24 mouse cellular contexts compared by ENCODE assay signal in genomic region chr8:122764790-122765474, GRCm38 (mm10). TPM values are rescaled to one million over a fixed set of nuclear protein-coding genes. Genes with fewer than 3 reads are reported as not detected.
DNase-seq lines count a peak whose midpoint lies in the region; ATAC-seq and TF ChIP-seq lines count a peak whose summit lies in the region.
"Had no signal": no experiment of that assay in that cellular context is flagged by ENCODE, and none has a peak within 500 bp of the region (broad histone marks: within the 10 kb centered on the region; RNA-seq: fewer than 3 reads in every experiment).

No protein-coding gene starts in this region.

- no peaks in the 10 kb centered on the region for H3K9me3 ChIP-seq in MEL (replicated peaks; ENCODE audit: insufficient read depth, low read length)
- H3K9me3 ChIP-seq in intestine, postnatal 0 days (ENCODE audit: control insufficient read depth) = no peaks in the 10 kb centered on the region
- no peaks in the 10 kb centered on the region for H3K9me3 ChIP-seq in forebrain, embryonic 14.5 days (replicated peaks; ENCODE audit: control insufficient read depth, low read length)
- H3K9me3 ChIP-seq: embryonic facial prominence, embryonic 13.5 days; forebrain, embryonic 12.5 days; G1E; heart, embryonic 15.5 days; hindbrain, embryonic 13.5 days had no signal

- no peak for ATAC-seq in intestine, postnatal 0 days
- ATAC-seq in forebrain, embryonic 14.5 days = no peak
- ATAC-seq: CD4-positive, CD25-positive, alpha-beta regulatory T cell, adult 4 months; forebrain, postnatal 0 days had no signal

- no peaks in the 10 kb centered on the region for H3K27me3 ChIP-seq in MEL (ENCODE audit: control insufficient read depth in 1 of 2, insufficient read depth in 2 of 2, low read length in 2 of 2)
- H3K27me3 ChIP-seq in intestine, postnatal 0 days (replicated peaks; ENCODE audit: control insufficient read depth, insufficient read depth, low read length) = no peaks in the 10 kb centered on the region
- H3K27me3 ChIP-seq in forebrain, embryonic 14.5 days (replicated peaks; ENCODE audit: control insufficient read depth, insufficient read depth, low read length) = no peaks in the 10 kb centered on the region

- peak overlapping the region; percentile 95 for H3K27ac ChIP-seq in MEL (ENCODE audit: control insufficient read depth, low read depth, low read length)
- H3K27ac ChIP-seq in intestine, postnatal 0 days (ENCODE audit: low read depth, low read length) = no peak overlapping the region
- no peak overlapping the region for H3K27ac ChIP-seq in forebrain, embryonic 14.5 days (ENCODE audit: low read depth, low read length)
- H3K27ac ChIP-seq: embryonic facial prominence, embryonic 13.5 days; forebrain, embryonic 12.5 days; heart, adult 2 months; heart, embryonic 15.5 days; hindbrain, embryonic 13.5 days had no signal

- TF ChIP-seq EP300 in MEL (IDR thresholded peaks at IDR 0.05; ENCODE audit: low read depth in 1 of 2, low read length in 2 of 2) = peak; percentile 24 to 54; a peak in 3 of 4 replicates

- peak in 1 of 2 experiments; percentile 64; a peak in 3 of 4 replicates for TF ChIP-seq POLR2A in MEL (IDR thresholded peaks at IDR 0.05; ENCODE audit: control insufficient read depth in 1 of 2, insufficient read depth in 1 of 2, low read depth in 1 of 2, low read length in 2 of 2, poor library complexity in 1 of 2)

- peak overlapping the region; percentile 9 for H3K9ac ChIP-seq in MEL (ENCODE audit: control insufficient read depth, low read depth, low read length, poor library complexity, severe bottlenecking)
- no peak overlapping the region for H3K9ac ChIP-seq in intestine, postnatal 0 days (ENCODE audit: low read depth, low read length)
- H3K9ac ChIP-seq in forebrain, embryonic 14.5 days (ENCODE audit: low read length) = no peak overlapping the region
- H3K9ac ChIP-seq: embryonic facial prominence, embryonic 13.5 days; forebrain, embryonic 12.5 days; forebrain, postnatal 0 days; heart, embryonic 15.5 days; hindbrain, embryonic 13.5 days had no signal

- peaks cover 0 to 68% of the 10 kb centered on the region in 2 experiments; a peak in 3 of 4 replicates for H3K36me3 ChIP-seq in MEL (ENCODE audit: control insufficient read depth in 1 of 2, insufficient read depth in 2 of 2, low read length in 2 of 2)
- H3K36me3 ChIP-seq in intestine, postnatal 0 days (ENCODE audit: control insufficient read depth, insufficient read depth) = no peaks in the 10 kb centered on the region
- no peaks in the 10 kb centered on the region for H3K36me3 ChIP-seq in forebrain, embryonic 14.5 days (ENCODE audit: control insufficient read depth, insufficient read depth, low read length)
- H3K36me3 ChIP-seq: embryonic facial prominence, embryonic 13.5 days; forebrain, embryonic 12.5 days; G1E; heart, embryonic 15.5 days; hindbrain, embryonic 13.5 days had no signal

- H3K4me1 ChIP-seq in MEL (ENCODE audit: control insufficient read depth in 1 of 2, insufficient read depth in 2 of 2, low read length in 2 of 2) = peaks cover 60 to 71% of the 10 kb centered on the region in 2 experiments
- H3K4me1 ChIP-seq in intestine, postnatal 0 days (replicated peaks; ENCODE audit: control insufficient read depth, insufficient read depth, low read length) = no peaks in the 10 kb centered on the region
- H3K4me1 ChIP-seq in forebrain, embryonic 14.5 days (ENCODE audit: control insufficient read depth, insufficient read depth, low read length) = peaks cover 8% of the 10 kb centered on the region; the same call in 1 of the 2 replicates

- TF ChIP-seq CTCF in MEL (IDR thresholded peaks at IDR 0.05 in 2 of 3, conservative IDR thresholded peaks at IDR 0.05 in 1 of 3; ENCODE audit: control insufficient read depth in 1 of 3, insufficient read depth in 1 of 3, low read depth in 2 of 3, low read length in 3 of 3, poor library complexity in 1 of 3, severe bottlenecking in 1 of 3) = no peak
- no peak for TF ChIP-seq CTCF in intestine, postnatal 0 days (IDR thresholded peaks at IDR 0.05; ENCODE audit: low read depth)

- peak; percentile 15 for DNase-seq in adrenal gland, postnatal 10 days
- no peak for DNase-seq in adrenal gland, postnatal 4 days (ENCODE audit: low spot score in 2 of 2)
- peak; percentile 94 for DNase-seq in 416B (ENCODE audit: low read depth)
- DNase-seq in MEL (ENCODE audit: low read depth, low spot score) = peak; percentile 67
- DNase-seq in induced T-regulatory cell, adult 2 months (ENCODE audit: low read depth) = peak; percentile 21
- DNase-seq in lung, postnatal 4 days = no peak
- no peak for DNase-seq in forebrain, embryonic 14.5 days (ENCODE audit: low spot score)
- DNase-seq: cerebellum, adult 11-12 months; cerebellum, adult 9-10 months; cerebellum, postnatal 25 days; forebrain, postnatal 0 days; gastrocnemius, postnatal 25 days; heart, adult 2 months; heart, postnatal 14 days; kidney, adult 11 months; kidney, adult 9 months had no signal

- H3K79me2 ChIP-seq in MEL (ENCODE audit: control insufficient read depth, insufficient read depth, low read length, poor library complexity) = peaks cover 26% of the 10 kb centered on the region

- TF ChIP-seq RAD21 in MEL (IDR thresholded peaks at IDR 0.05; ENCODE audit: low read depth, low read length) = no peak

- H3K4me3 ChIP-seq in MEL (ENCODE audit: control insufficient read depth in 1 of 2, insufficient read depth in 1 of 2, low read depth in 2 of 2, low read length in 2 of 2) = no peak overlapping the region
- no peak overlapping the region for H3K4me3 ChIP-seq in intestine, postnatal 0 days (ENCODE audit: low read depth, low read length)
- no peak overlapping the region for H3K4me3 ChIP-seq in forebrain, embryonic 14.5 days (ENCODE audit: low read depth, low read length)
- H3K4me3 ChIP-seq: embryonic facial prominence, embryonic 13.5 days; forebrain, embryonic 12.5 days; heart, adult 2 months; heart, embryonic 15.5 days; hindbrain, embryonic 13.5 days had no signal

- no peak overlapping the region for H3K4me2 ChIP-seq in intestine, postnatal 0 days (replicated peaks; ENCODE audit: low read depth)
- no peak overlapping the region for H3K4me2 ChIP-seq in forebrain, embryonic 14.5 days (ENCODE audit: low read length)
- H3K4me2 ChIP-seq: embryonic facial prominence, embryonic 13.5 days; forebrain, embryonic 12.5 days; heart, embryonic 11.5 days; heart, embryonic 15.5 days; hindbrain, embryonic 13.5 days had no signal

- WGBS in intestine, postnatal 0 days = 83% methylated on average over 7 of the region's 7 CpGs
- WGBS in forebrain, embryonic 14.5 days = 86% methylated on average over 7 of the region's 7 CpGs

TF ChIP-seq in MEL, 35 proteins besides CTCF, POLR2A, EP300 and RAD21 (continues in another document):
- TF ChIP-seq MAX (IDR thresholded peaks at IDR 0.05; ENCODE audit: low read length) (peak; percentile 67; the same call in 1 of the 2 replicates), HCFC1 (IDR thresholded peaks at IDR 0.05; ENCODE audit: low read depth, low read length) (peak; percentile 62; the same call in 1 of the 2 replicates), ELF1 (IDR thresholded peaks at IDR 0.05; ENCODE audit: low read depth, low read length) (peak; percentile 52; the same call in 1 of the 2 replicates), JUND (IDR thresholded peaks at IDR 0.05; ENCODE audit: low read depth, low read length) (peak; percentile 68; the same call in 1 of the 2 replicates), TCF12 (IDR thresholded peaks at IDR 0.05; ENCODE audit: low read depth, low read length) (peak; percentile 7; the same call in 1 of the 2 replicates), ZC3H11A (IDR thresholded peaks at IDR 0.05; ENCODE audit: low read depth, low read length) (no peak), USF2 (IDR thresholded peaks at IDR 0.05; ENCODE audit: borderline replicate concordance in 1 of 2, insufficient read depth in 1 of 2, low read depth in 1 of 2, low read length in 2 of 2) (no peak), MAFK (IDR thresholded peaks at IDR 0.05; ENCODE audit: borderline replicate concordance, low read depth, low read length) (no peak), SIN3A (IDR thresholded peaks at IDR 0.05; ENCODE audit: low read length) (peak; percentile 65), GATA1 (IDR thresholded peaks at IDR 0.05; ENCODE audit: low read depth, low read length) (0 out of 2 replicates have a peak, but pooled peaks have one; percentile 24), ZMIZ1 (IDR thresholded peaks at IDR 0.05; ENCODE audit: low read depth, low read length) (peak; percentile 97), CHD1 (IDR thresholded peaks at IDR 0.05; ENCODE audit: low read depth, low read length) (no peak; the same call in 1 of the 2 replicates), GABPA (IDR thresholded peaks at IDR 0.05; ENCODE audit: low read depth, low read length) (no peak), TBP (IDR thresholded peaks at IDR 0.05; ENCODE audit: low read depth, low read length) (peak; percentile 74), CHD2 (IDR thresholded peaks at IDR 0.05; ENCODE audit: low read length) (no peak), NELFE (IDR thresholded peaks at IDR 0.05; ENCODE audit: low read depth, low read length) (peak; percentile 64), E2F4 (IDR thresholded peaks at IDR 0.05; ENCODE audit: borderline replicate concordance, low read depth, low read length) (no peak), USF1 (IDR thresholded peaks at IDR 0.05; ENCODE audit: low read depth, low read length) (0 out of 2 replicates have a peak, but pooled peaks have one; percentile 9), MYC (IDR thresholded peaks at IDR 0.05; ENCODE audit: low read depth, low read length) (0 out of 2 replicates have a peak, but pooled peaks have one; percentile 46), MEF2A (IDR thresholded peaks at IDR 0.05; ENCODE audit: extremely low read depth, insufficient replicate concordance, low read depth, low read length, poor library complexity, severe bottlenecking) (no peak), KAT2A (conservative IDR thresholded peaks at IDR 0.05; ENCODE audit: low read depth, low read length) (no peak), ETS1 (IDR thresholded peaks at IDR 0.05; ENCODE audit: low read depth, low read length) (peak; percentile 72), TAL1 (IDR thresholded peaks at IDR 0.05; ENCODE audit: low read length) (no peak), MYB (IDR thresholded peaks at IDR 0.05; ENCODE audit: low read depth, low read length) (peak; percentile 25; the same call in 1 of the 2 replicates), POLR2AphosphoS2 (IDR thresholded peaks at IDR 0.05; ENCODE audit: low read length) (peak; percentile 68; the same call in 1 of the 2 replicates)

RNA-seq across cellular contexts. Expression of gene Acsf3, which starts 10.4 kb away (rescaled TPM):
- total RNA-seq in adrenal gland, postnatal 10 days (2021) = 10 to 100 TPM; 54.3 to 64.8 TPM
- 10 to 100 TPM; 34.0 to 35.8 TPM for total RNA-seq in adrenal gland, postnatal 4 days (2021)
- total RNA-seq in MEL (2012; rRNA removed) = 17.8 and 19.4 TPM in 2 replicates
- polyA plus RNA-seq in MEL (2012; ENCODE audit: insufficient read depth in 1 of 2, insufficient read length in 2 of 2, low read depth in 1 of 2, low replicate concordance in 2 of 2, missing spikeins in 1 of 2) = 10 to 100 TPM in 1 of 2 experiments, not detected in 1; 37.2 TPM
- 22.8 and 22.9 TPM in 2 replicates for polyA plus RNA-seq in intestine, postnatal 0 days (2015; fragmentation: Nextera tagmentation; extraction: Ambion mirVana)
- 13.7 and 15.8 TPM in 2 replicates for polyA plus RNA-seq in forebrain, embryonic 14.5 days (2014; fragmentation: Nextera tagmentation; extraction: Ambion mirVana)

Comparison
In these comparisons a context has a peak if more than half of its experiments do, and no peak if none do; other contexts are left out.
1. DNase-seq: peak in adrenal gland, postnatal 10 days (single experiment), 416B (single experiment), MEL (single experiment) and induced T-regulatory cell, adult 2 months (single experiment); none in adrenal gland, postnatal 4 days (0 of 2), lung, postnatal 4 days (0 of 2) and forebrain, embryonic 14.5 days (single experiment).